Mouse (Mus musculus) layer of hippocampus, adult 18-20 months (tissue): Measurements from ENCODE around the gene Tpst2. TPM values are rescaled to one million over a fixed set of nuclear protein-coding genes. Genes with fewer than 3 reads are reported as not detected.

Experiments
- DNase-seq, 2 experiments: peaks; one replicate each; pipeline ENCODE4 v3.0.0; 2022; ENCODE audit warnings: low spot score in 2 of 2
- total RNA-seq, 2 experiments: library from RNA; stranded (reverse); gene quantifications; 2 replicates each; pipeline ENCODE4 v1.2.3; 2021

The Tpst2 gene
- total RNA-seq, 2 experiments from 2014 or later: 37.0 to 40.5 TPM

DNA sequence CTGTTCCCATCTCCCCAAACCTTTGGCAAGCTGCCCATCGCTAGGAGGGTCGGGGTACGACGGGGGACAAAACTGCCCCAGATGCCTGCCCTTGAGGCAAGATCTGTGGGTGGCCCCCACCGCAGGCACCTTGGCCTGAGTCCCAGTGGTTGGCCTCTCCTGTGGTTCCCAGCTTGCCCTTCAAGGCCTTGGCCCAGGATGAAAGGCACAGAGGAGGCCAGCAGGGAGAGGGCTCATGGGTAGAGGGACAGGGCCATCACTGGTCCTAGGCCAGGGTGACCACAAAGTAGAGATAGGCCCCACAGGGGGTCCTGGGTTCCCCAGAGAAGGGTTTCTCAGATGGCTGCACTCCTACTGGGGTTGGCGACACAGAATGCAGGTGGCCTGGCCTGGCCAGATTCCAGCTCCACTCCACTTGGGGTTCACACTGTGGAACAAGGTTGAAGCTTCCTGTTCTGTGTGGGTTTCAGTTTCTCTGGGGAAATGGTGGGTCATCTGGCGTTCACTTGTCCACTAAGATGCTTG, 22.1 kb upstream of the Tpst2 start:
- peak in 1 of 2 experiments; percentile 61 for DNase-seq

DNA sequence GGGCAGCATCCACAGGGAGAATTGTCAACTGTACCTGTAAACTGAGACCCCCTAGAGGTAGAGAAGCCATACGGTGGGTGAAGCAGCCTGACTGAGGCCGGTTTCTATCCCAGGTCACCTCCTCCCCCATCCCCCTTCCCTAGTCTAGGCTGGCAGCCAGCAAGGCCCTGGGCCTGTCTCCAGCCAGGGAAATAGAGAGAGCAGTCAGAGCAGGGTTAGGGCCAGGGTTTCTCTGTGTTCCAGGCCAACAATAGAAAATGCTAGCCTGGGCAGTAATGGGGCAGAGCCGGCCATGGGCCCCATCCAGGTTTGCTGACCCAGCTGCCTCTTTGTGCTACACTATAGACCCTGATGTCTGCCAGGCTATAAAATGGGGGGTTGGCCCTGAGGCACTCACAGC, 21.1 kb upstream of the Tpst2 start, which contains the start of gene Crybb1:
Gene Crybb1, plus strand, starts transcription at position 390 of the 400 bp plus-strand sequence.
- DNase-seq: peak; percentile 30 to 70

DNA sequence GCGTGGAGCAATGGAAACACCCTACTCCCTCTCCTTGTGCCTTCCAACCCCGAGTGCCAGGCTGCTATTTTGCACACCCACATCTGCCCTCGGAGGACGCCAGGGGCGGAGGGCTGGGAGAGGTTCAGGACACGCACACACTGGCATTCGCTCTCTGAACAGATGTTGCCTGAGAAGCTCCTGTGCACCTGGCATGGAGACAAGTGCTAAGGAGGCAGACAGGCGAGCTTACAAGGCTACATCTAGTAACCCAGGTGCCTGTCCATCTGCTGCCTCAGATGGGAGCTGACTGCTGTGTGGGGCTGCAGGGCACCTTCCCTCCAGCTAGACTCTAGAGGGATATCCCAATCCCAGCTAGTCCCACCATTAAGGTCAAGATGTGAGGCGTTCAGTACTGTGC, 20.0 kb upstream of the Tpst2 start:
- DNase-seq: no peak

DNA sequence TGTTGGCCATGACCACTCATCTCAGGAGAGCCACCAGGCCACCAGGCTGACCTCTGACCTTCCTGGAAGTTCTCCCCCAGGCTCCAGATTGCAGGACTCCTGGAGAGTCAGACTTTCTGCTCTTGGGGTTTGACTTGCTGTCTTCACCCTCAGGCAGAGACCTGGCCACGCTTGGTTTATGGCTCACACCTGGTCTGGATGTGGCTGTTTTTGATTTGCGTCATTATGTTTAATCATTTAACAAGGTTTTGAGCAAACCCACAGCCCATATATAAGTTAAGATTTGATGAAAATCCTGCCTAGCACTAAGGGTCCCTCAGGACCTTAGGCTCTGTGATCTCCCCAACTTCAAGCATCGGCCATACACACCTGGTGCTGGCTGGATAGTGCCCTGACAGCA, 18.6 kb upstream of the Tpst2 start:
- DNase-seq: no peak

GRCm38 (mm10) chr5:112259862-112260650, 16.4 kb upstream of the Tpst2 start:
- no peak for DNase-seq

DNA sequence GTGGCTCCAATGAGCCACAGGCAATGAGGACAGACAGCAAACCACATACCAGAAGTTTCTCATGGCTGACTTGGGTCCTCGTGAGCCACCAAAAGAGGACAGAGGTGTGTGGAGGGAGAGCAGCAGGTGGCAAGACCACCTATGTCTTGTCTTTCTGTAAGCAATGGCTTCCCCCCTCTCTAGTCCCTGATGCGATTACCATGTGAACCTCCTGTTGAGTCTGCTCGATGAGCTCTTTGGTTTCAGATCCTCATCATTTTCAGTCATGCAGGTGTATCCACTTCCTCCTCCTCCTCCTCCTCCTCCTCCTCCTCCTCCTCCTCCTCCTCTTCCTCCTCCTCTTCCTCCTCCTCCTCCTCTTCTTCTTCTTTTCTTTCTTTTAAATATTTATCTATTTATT, 15.7 kb upstream of the Tpst2 start:
- no peak for DNase-seq

DNA sequence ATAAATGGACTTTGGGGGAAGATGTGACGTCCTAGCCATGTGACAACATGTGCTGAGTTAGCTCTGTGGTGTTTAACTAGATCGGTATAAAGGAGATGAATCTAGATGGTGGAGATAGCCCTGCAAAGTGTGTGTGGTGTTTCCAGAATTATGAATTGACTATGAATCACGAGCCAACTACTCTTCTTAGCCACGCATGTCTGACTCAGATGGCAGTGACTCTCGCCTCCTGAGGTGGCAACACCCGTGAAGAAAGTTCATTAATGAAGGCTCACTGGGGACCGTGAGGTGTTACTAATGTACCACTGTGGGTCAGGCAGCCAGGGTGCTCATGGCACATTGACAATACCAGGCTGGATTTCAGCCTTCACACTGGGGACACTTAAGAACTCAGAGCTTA, 12.4 kb upstream of the Tpst2 start:
- DNase-seq: no peak

DNA sequence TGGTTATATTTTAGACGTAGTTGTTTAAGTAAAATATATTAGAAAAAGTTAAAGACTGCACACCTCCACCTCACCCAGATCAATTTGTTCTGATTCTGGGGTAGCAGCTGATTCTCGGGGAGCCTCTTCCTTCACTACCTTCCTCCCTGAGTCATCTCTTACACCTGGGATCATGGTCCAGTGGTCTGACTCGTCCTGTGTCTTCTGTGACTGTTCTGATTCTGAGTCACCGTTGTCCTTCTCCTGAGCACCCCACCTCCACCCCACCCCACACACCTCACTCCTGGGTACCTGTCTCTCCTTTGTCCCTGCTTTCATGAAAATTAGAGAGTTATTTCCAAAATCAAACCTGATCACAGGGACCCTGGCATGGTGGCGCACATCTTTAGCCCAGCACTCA, 11.4 kb upstream of the Tpst2 start:
- DNase-seq: no peak

- DNase-seq: no peak
These were observed 11.0 kb upstream of the Tpst2 start for GRCm38 (mm10) chr5:112265515-112265914.

DNA sequence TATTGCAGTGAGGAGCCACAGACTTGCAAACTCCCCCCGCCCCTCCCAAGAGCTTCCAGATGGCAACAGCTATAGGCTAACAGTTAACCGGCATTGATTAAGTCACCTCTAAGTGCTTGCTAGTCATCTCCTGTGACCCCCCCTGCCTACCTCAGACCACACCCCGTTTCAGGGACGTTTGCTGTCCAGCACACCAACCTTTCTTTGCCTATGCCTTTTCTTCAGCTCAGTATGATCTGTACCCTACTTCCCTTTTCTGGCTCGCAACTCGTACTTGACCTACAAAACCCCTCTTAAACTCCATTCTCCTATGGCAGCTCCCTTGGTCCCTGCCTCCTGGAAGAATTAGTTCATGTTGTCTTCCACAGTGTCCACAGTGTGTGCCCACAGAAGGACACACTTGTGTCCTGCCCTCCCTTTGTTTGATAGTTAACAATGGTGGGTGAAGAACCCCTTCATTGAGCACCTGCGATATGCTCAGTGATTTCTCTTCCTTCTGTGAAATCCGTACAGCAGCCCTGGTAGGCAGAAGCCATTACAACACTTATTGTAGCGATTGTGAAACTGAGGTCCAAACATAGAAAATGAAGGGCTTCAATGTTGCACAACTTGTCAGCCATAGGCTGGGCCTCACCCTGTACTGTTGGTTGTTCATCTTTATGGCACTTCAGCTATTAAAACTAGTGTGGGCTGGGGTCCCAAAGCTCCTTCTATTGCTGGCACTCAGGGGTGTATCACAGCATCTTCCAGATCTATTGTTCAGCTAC, 10.3 kb upstream of the Tpst2 start:
- no peak for DNase-seq

DNA sequence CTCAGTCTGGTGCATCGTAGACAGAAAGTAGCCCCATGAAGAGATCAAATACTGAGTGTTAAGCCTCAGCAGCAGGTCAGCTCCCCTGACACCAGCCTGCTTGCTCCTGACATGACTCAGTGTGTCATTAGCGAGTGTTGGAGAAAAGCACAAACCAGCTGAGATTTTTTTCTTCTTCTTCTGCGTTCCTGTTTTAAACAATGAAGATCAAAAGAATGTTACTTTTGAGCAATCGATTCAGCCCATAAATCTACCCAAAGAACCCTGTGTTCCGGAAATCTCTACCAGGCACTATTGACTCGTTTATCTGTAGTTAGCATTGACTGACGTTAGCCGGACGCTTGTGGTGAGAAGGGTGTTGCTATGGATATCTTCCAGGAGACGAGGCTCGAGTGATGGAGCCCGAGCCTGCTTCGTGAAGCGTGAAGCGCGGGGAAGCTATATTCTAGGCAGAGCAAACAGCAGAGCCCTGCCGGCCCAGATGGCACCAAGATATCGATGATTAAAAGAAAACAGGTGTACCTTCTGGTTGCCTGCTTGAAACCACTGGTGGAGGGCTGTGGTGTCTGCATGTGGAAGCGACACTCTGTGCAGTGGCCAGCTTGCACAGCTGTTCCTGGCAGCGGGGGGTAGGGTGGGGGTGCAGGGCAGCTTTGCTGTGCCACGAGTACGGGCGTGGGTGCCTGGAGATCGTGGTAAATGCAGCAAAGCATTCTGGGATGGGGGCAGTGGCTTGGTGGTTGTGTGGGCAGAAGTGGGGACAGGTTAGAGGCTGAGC, 5.5 kb upstream of the Tpst2 start:
- peak; percentile 43 to 62 for DNase-seq

DNA sequence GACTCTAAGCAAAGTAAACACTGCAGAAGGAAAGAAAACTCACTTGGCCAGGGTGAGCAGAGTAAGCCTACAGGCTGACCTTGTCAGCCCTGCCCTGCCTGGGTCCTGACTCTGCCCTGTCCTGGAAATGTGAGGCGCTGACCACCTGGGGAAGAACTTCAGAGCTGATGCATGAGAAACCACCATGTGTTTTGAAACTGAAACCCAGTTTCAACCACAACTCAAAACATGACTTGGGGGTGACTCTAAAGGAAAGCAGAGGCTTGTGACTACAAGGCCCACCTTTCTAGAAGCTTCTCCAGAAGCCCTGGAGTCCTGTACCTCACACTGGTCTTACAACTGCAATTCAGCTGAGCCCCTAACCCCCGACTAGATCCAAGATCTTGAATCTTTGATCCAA, 3.6 kb upstream of the Tpst2 start:
- DNase-seq: no peak

DNA sequence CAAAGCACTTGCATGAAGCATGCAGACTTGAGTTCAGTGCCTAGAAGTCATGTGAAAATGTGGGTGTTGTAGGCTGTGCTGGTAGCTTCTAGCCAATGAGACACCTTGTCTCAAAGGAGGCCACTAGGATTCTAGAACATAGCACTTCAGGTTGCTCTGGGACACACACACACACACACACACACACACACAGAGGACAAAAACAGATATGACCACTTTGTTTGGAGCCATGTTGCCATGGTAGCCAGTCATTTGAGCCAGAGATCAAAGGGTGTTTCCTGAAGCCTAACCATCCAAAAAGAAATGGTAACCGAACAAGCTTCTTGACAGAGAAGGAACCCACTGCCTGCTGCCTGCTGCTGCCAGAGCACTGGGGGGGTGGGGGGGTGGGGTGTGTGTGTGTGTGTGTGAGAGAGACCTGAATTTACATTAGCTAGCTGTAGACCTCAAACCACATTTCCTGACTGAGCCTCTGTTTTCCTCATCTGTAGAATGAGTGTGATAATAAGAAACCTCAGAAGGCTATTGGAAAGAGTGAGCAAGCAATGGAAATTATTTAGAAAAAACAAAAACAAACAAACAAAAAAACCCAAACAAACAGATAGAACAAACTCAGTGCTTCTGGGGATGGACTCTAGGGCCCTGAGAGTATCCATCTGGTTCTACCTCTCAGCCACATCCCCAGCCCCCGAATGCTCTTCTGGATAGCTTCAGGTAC, 2.6 kb upstream of the Tpst2 start:
- DNase-seq: no peak

GRCm38 (mm10) chr5:112275021-112275804, 1.3 kb upstream of the Tpst2 start:
- no peak for DNase-seq

GRCm38 (mm10) chr5:112276907-112277348, 437 bp downstream of the Tpst2 start:
- DNase-seq: no peak

DNA sequence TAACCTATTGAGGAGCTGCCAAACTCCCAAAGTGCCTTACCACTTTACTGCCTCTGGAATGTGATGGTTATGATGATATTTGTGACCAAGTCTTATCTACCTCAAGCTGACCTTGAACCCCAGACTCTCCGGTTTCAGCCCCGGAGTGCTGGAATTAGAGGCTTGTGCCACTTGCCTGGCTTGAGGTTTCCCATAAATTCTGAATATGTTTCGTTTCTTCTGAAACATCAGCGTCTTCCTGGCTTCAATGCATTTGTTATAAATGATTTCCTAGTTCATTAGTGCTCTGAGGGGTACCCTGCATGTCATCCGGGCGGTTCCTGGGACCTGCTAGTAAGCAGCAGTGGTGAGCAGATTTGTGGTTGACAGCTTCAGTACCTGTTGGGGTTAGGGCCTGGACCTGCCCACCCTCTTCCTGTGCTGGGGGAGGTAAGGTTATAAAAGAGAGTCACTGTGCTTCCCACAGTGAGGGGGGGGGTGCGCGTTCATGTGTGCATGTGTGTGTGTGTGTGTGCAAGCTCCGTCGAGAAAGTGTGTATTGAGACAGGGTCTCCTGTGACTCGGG, 1.5 kb downstream of the Tpst2 start:
- no peak for DNase-seq

GRCm38 (mm10) chr5:112279181-112280021, 2.9 kb downstream of the Tpst2 start:
- DNase-seq: no peak

GRCm38 (mm10) chr5:112280151-112280550, 3.7 kb downstream of the Tpst2 start:
- no peak for DNase-seq
